Mouse (Mus musculus) limb, embryonic 15.5 days (tissue): ENCODE measurements at regions not wholly inside any gene's neighbourhood (a gene's known extent, or its start where the extent isn't known, plus 50 kb on each side); places are given as distances from the start of the nearest gene placed in this dataset. TPM values are rescaled to one million over a fixed set of nuclear protein-coding genes. Genes with fewer than 3 reads are reported as not detected.

Experiments used
- ATAC-seq: fragments of 200-750 bp; cut with Nextera tagmentation; 2 replicates; pipeline ENCODE4 v1.8.0; 2017; ENCODE audit warnings: low read depth, moderate TSS enrichment; ENCODE audit not compliant: insufficient number of reproducible peaks, low FRiP score, low TSS enrichment
- H3K27ac ChIP-seq: fragments of 300-500 bp; sonication (generic); 2 replicates; pipeline ENCODE4 v1.5.1; 2015; ENCODE audit warnings: moderate library complexity, mild to moderate bottlenecking, inconsistent platforms
- H3K27me3 ChIP-seq: fragments of 300-500 bp; sonication (generic); 2 replicates; pipeline ENCODE4 v1.6.1; 2015; ENCODE audit warnings: inconsistent platforms
- H3K36me3 ChIP-seq: fragments of 300-500 bp; sonication (generic); 2 replicates; pipeline ENCODE4 v1.6.1; 2015; ENCODE audit warnings: inconsistent platforms
- H3K4me1 ChIP-seq: fragments of 300-500 bp; sonication (generic); 2 replicates; pipeline ENCODE4 v1.6.1; 2015; ENCODE audit warnings: inconsistent platforms
- H3K4me2 ChIP-seq: fragments of 300-500 bp; sonication (generic); 2 replicates; pipeline ENCODE4 v1.6.1; 2015; ENCODE audit warnings: mild to moderate bottlenecking, inconsistent platforms
- H3K4me3 ChIP-seq: fragments of 300-500 bp; sonication (generic); 2 replicates; pipeline ENCODE4 v1.5.1; 2015; ENCODE audit warnings: mild to moderate bottlenecking, inconsistent platforms
- H3K9ac ChIP-seq: fragments of 300-500 bp; sonication (generic); 2 replicates; pipeline ENCODE4 v1.6.1; 2015; ENCODE audit warnings: inconsistent platforms
- H3K9me3 ChIP-seq: fragments of 300-500 bp; sonication (generic); 2 replicates; pipeline ENCODE4 v1.6.1; 2016; ENCODE audit warnings: inconsistent platforms
- WGBS: fragments of 180-500 bp; shearing (Covaris S2); methylation state at CpG from one replicate; pipeline ENCODE4 v1.1.7; 2015; 5-methylcytosine and 5-hydroxymethylcytosine counted together
- microRNA counts: library from miRNA; unstranded; fragments of <30 nt; microRNA quantifications from one replicate; lab custom pipeline; 2016
- microRNA-seq: library from miRNA; unstranded; fragments of <30 nt; microRNA quantifications from one replicate; pipeline ENCODE4, GENCODE M21; 2016

GRCm38 (mm10) chr10:91804870-91805269 is 623.8 kb upstream of the Tmpo start:
- H3K9ac ChIP-seq = no peak overlapping the region
- H3K4me1 ChIP-seq = no peaks in the 10 kb centered on the region
- no peaks in the 10 kb centered on the region for H3K36me3 ChIP-seq
- ATAC-seq = no peak
- H3K27me3 ChIP-seq = no peaks in the 10 kb centered on the region
- H3K4me3 ChIP-seq = no peak overlapping the region
- no peak overlapping the region for H3K27ac ChIP-seq
- H3K4me2 ChIP-seq = no peak overlapping the region
- WGBS = 74% methylated on average over 3 of the region's 3 CpGs
- H3K9me3 ChIP-seq = no peaks in the 10 kb centered on the region

MicroRNA genes in the stretch of these regions (microRNA counts, 519-probe panel; counts per million panel counts)
- 3,010 counts per million, percentile 69 among the panel's probes with 10 or more counts for microRNA mmu-miR-135a (lab: Ali Mortazavi, UCI)

Small RNA genes in the stretch of these regions (microRNA-seq; reads per million reads assigned to microRNA genes)
- not detected for gene Gm22582
- 3.5 reads per million, percentile 10 among the genes with 10 or more reads in this experiment for gene Mir1251
- 5.7 reads per million, percentile 18 among the genes with 10 or more reads in this experiment for gene Mir135a-2
